Mouse (Mus musculus): ENCODE results near the gene Hist1h4j.
"Not testable (repeated sequence)": the region's sequence is repeated elsewhere in the genome, so short reads cannot be mapped to it uniquely, and the experiment has no call there.

The Hist1h4j gene

GRCm38 (mm10) chr13:21779767-21780731 lies 45.2 kb downstream of the Hist1h4j start, which contains the start of gene Hist1h1b:
Hist1h1b (minus strand) TSS chr13:21780625.
- peak; percentile 24 for DNase-seq (ENCODE audit: low spot score in 2 of 2)

GRCm38 (mm10) chr13:21781021-21781555 lies 46.2 kb downstream of the Hist1h4j start:
- DNase-seq (ENCODE audit: low spot score in 2 of 2) = no peak

- DNase-seq (ENCODE audit: low spot score in 2 of 2) = no peak
These were observed 46.8 kb downstream of the Hist1h4j start for GRCm38 (mm10) chr13:21781639-21782038.

- not testable (repeated sequence) for DNase-seq (ENCODE audit: low spot score in 2 of 2)
These were observed 47.7 kb downstream of the Hist1h4j start for GRCm38 (mm10) chr13:21782361-21783254.

GRCm38 (mm10) chr13:21783255-21783617 lies 48.4 kb downstream of the Hist1h4j start, which contains the start of gene Hist1h3i:
Hist1h3i (minus strand) TSS chr13:21783370.
- peak; percentile 22 to 34 for DNase-seq (ENCODE audit: low spot score in 2 of 2)

- no peak for DNase-seq (ENCODE audit: low spot score in 2 of 2)
These were observed 48.9 kb downstream of the Hist1h4j start for GRCm38 (mm10) chr13:21783734-21784161.

- no peak for DNase-seq (ENCODE audit: low spot score in 2 of 2)
These were observed 49.4 kb downstream of the Hist1h4j start for GRCm38 (mm10) chr13:21784311-21784710.

Measured in frontal cortex, postnatal 10 days (tissue).